Mouse (Mus musculus) v-Abl transformed pro-B cells (cell line): ENCODE measurements around the gene Dcp1a.

Experiments
- in situ Hi-C, 2 experiments: fragments of 400-800 bp; cut with MboI; formaldehyde crosslinking; loops; one replicate each; pipeline ENCODE4 v1.15.1; 2025; ENCODE audit not compliant: unreplicated experiment in 2 of 2

Gene Dcp1a

DNA sequence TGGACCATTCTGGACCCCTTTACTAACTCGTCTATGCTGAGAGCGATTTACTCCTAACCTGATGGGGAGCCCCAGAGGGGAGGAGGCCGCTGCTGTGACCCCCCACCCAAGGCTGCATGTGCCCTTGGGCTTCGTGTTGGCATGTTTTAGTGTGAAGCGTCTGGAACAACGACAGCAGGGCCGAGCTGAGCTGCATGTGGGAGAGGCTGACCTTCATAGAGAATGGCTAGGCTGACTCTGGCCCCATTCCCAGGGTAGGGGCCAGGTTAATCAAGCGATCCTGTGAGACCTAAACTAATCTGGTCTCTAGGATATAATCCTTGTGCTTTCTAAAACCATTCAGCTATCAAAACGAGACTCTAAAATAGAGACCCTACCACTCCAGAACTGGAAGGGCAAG is 78.4 kb downstream of the Dcp1a start:
- in situ Hi-C loops = no loop called here

DNA sequence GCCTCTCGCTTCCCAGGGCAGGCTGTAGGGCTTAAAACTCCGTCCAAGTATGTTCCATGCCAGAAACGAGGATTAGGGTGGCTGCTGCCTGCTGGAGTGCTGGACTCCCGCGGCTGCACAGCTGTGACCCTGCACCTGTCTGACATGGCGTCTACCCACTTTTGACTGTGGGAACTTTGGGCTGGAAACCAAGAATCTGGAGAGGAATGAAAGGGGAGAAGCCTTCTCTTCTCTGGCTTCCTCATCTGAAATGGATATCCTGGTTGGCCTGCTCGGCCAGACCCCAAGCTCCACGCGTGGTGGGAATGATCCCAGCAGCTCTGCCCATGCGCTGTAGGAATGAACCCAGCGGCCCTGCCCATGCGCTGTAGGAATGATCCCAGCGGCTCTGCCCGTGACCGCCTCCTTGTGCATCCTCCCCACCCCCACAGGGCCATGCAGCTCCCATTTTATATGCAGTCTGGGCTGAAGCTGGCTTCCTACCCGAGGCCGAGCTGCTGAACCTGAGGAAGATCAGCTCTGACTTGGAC is 80.1 kb downstream of the Dcp1a start:
- in situ Hi-C loops = no loop called here

DNA sequence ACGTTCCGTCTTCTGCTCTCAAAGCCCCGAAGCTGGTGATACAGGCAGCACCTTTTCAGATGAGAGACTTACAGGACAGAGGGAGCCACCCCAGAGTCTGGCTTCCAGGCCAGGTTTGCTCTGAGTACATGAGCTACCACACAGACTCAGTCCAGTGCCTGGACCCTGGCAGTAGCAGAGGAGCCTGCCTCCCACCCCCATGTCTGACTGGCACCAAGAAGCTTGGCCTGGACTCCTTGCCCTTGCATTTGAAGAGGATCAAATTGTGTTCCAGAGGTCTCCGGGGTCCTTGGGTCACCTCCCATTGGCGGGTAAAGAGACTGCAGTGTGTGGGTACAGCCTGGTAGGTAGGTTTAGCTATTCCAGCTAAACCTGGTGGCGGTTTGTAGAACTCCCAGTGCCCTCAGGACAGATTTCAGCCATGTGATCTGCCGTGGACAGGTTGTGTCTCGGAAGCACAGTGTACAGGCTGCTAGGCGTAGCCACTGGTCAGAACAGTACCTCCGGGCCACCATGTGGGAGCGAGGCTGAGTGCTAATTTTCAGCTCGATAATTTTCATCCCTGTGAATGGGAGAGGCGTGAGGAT is 81.6 kb downstream of the Dcp1a start:
- in situ Hi-C loops = no loop called here

DNA sequence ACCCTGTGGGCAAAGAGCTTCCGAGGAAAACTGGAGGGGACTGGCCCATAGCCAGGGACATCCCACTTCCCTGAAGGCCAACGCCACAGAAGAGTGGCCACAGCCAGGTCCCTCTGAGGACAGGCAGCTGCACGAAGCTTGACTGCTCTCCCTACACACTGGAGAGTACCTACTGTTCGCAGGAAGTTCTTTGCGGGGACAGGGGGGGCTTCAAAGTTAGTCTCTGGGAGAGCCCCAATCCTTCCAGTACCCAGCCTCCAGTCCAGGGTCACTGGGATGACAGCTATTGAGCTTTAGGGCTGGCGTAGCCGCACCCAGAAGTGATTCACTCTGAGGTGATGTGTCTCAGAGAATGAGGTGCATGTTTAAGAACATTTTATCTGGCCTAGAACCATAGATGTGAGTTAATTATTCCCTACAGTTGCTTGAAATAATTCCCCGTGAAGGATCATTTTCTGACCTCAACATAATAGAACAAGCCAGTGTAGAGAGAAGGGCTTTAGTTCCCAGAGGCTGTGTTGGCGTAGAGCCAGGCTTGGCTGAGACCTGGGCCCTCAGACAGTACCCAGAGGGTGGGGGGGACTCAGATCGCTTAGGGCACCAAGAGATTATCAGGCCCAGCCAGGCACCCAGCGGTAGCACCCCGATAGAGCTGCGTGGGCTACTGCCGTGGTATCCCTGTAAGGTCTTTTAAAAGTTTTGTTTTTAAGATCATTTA is 82.3 kb downstream of the Dcp1a start:
- in situ Hi-C loops = no loop called here

DNA sequence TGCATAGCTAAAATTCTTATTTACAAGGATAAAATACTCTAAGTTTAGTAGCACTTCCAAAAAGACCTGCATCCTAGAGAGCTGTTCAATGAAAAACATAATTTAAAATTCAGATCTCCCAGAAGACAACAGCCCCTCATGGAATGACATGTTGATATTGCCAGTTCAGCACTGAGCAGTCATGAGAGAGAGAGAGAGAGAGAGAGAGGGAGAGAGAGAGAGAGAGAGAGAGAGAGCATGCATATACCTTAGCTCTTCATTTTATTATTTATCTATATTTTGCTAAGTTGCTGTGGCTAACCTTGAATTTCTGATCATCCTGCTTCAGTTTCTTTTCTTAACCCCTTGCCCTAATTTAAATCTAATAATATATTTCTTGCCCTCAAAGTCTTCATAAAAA is 83.0 kb downstream of the Dcp1a start:
- in situ Hi-C loops = no loop called here

DNA sequence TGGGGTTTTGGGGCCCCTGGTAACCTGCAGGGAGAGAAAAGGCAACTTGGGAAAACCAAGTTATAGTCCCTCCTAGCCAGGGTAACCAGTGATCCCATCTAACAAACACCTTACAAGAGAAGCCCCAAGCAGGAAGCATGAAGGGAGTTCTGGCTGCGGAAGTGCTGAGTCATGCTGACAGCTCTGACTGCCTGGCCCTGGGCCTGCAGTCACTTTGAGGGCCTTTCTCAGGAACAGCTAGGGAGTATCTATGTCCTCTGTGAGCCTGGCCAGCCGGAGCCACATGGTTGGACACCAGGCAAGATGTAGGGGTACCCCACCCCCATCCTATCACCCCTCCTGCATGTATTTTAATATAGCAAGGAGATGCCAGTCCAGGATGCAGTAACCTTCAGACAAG is 85.1 kb downstream of the Dcp1a start:
- in situ Hi-C loops = no loop called here

DNA sequence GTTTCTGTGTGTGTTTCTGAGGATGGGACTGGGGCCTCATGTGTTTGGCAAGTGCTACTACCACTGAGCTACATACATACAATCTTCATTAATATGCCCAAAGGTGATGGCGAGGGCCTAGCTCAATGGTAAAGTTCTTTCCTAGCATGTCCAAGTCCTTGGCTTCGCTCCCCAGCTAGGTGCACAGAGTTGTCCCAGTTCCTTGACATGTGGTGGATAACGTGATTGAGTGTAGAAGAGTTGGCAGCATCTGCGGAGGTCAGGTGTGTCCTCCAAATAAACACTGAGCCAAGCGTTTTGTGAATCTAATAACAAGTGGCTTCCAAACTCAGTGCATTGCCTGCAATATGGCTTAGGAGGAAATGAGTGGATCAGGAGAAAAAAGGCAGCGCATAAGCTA is 87.0 kb downstream of the Dcp1a start:
- in situ Hi-C loops = no loop called here

DNA sequence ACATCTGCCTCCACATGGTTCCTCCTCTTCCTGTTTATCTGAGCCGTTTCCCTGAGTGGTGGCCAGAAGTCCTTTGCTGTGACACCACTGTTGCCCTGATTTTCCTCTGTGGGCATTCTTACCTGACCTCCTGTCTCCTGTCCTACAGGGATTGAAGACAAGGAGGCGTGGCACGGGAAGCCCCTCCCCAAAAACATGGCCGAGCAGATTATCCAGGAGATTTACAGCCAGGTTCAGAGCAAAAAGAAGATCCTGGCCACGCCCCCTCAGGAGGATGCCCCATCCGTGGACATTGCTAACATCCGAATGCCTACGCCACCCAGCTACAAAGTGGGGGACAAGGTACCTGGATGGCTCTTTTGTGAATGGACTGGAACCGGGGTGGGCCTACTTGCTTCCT is 88.7 kb downstream of the Dcp1a start:
- in situ Hi-C loops = no loop called here

DNA sequence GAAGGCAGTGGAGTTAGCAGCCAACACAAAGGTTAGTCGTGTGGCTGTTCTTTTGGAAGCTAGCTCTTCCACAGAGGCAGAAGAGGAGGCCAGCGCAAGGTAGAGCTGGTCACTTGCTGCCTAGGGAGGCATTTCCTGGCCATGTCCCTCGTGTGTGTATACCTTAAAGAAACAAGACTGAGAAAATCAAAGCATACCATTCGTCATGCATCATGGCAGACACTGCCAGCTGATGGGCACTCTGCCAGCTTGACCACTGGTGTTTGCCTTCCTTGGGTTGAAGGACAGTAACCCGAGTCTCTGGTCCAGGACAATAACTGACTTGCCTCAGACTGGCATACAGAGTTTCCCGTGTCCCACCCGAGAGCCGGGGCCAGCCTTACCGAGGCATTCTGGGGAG is 91.0 kb downstream of the Dcp1a start:
- in situ Hi-C loops = no loop called here

DNA sequence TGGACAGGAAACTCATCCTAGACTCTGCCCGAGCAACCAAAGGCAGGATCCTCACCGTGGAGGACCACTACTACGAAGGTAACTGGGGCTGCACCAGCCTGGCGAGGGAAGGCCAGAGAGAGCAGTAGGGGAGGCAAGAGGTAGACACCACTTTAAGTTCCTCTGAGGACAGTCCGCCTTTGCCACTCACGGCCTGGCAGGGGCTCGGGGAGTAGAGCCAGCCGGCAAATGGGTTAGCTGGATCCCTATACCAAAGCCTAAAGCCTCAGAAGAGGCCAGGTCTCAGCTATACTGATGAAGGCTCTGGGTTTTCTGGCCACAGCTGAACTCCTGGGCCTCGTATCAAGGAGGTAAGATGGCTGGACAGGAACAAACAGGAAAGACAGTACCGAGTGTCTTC is 92.9 kb downstream of the Dcp1a start:
- in situ Hi-C loops = no loop called here

DNA sequence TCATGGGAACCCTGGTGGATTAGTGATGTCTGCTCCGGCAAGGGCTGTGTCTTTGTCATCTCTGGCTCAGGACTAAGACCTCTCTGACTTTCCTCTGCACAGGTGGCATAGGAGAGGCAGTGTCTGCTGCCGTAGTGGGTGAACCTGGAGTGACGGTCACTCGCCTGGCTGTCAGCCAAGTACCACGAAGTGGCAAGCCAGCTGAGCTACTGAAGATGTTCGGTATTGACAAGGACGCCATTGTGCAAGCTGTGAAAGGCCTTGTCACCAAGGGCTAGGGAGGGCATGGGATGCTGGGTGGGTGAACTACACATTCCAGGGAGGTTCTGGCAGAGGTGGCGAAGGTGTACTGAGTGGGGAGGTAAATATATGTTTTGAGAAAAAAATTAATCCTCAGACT is 93.9 kb downstream of the Dcp1a start:
- in situ Hi-C loops = no loop called here

DNA sequence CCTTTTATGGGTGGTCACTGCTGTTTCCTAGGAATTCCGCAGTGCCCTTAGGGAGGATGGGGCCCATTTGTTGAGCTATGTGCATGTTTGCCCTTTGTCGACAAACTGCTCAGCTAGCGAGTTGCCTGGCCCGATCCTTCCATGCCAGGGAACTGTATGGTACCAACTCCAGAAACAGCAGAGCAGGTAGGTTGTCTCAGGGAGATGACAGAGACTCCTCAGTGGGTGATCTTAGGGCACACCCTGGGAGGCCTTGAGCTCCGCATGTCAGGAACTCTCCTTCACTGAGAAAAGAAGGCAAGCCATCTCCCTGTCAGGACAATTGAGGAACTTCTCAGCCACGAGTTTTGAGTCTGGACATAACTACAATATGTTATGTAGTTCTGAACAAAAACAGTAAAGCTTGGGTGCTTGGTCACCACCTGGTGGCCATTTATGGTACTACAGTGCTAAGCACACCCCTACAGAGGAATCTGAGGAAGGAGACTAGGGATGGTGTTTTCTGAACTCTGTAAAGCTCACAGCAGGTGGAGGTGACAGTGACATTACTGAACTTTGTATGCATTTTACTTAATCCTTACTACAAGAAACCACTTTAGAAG is 94.7 kb downstream of the Dcp1a start:
- in situ Hi-C loops = no loop called here

DNA sequence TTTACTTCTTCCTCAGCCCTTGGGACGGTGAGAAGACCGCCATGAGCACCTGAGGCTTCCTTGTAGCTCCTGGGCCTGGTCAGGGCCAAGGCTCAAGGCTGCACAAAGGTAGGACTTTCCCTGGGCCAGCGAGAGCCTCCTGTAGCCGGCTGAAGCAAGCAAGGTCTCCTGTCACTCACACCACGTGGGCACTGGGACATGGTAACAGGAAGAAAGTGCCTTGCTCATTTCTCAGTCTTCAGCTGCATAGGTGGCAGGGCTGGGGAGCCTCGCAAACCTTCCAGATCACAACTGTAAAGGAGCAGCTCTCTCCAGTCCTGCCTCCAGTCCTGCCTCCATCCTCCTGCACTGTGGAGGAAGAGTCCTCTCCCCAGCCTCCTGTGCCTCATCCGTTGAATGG is 96.5 kb downstream of the Dcp1a start:
- in situ Hi-C loops = no loop called here

DNA sequence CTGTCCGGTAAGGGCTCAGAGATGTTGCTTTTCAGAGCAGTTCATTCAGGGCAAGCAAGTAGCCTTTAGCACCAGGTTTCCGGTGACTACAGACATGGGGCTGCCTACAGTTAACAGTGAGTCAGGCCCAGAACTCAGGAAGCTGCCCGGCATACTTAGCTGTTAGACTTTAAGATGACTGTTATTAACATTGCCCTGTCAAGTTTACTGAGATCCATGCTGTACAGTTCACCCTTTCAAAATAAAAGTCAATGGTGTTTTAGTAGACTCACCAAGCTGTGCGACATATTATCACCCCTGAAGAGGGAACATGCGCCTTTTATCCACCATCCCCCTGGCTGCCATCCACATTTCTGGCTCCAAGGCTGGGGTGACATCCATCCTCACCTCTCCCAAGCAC is 96.9 kb downstream of the Dcp1a start:
- in situ Hi-C loops = no loop called here
